Mouse (Mus musculus): ENCODE results near the gene Ano1. TPM values are rescaled to one million over a fixed set of nuclear protein-coding genes. Genes with fewer than 3 reads are reported as not detected.

Ano1 gene
- total and polyA plus RNA-seq, 2 experiments from 2014 or later = 5.8 to 8.3 TPM

DNA sequence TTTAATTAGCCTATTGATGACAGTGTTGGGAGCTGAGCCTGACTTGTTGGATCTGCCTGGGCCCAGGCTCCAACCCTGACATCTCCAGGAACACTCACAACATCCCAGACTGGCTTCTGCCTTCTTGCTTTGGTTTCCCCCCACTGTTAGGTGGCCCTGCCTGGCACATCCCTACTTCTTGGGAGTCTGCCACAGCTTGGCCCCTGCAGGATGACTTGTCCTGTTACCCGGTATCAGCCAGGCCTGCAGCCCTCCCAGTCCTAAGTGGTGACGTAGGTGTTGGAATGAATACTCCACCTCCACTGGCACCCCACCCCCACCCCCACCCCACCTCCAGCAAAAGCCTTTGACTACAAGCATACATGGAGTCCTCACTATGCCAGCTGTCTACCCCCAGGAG is 7.7 kb upstream of the Ano1 start:
- Histone ChIP-seq H3K27ac (0 out of 2 replicates have a peak overlapping the region, but pooled peaks have one; percentile 64), H3K27me3 (ENCODE audit: insufficient read depth, low read length) (no peaks in the 10 kb centered on the region), H3K4me2 (ENCODE audit: low read depth, low read length) (no peak overlapping the region), H3K4me3 (ENCODE audit: low read length) (no peak overlapping the region), H3K9ac (replicated peaks; ENCODE audit: low read length) (no peak overlapping the region), H3K9me3 (ENCODE audit: low read length) (no peaks in the 10 kb centered on the region), H3K36me3 (ENCODE audit: insufficient read depth, low read length) (no peaks in the 10 kb centered on the region), H3K4me1 (ENCODE audit: insufficient read depth, low read length) (no peaks in the 10 kb centered on the region)
- DNase-seq (ENCODE audit: low spot score) (no peak), ATAC-seq (peak; percentile 39; the same call in 1 of the 2 replicates)
- WGBS = 36% methylated on average over 2 of the region's 2 CpGs
- no peak for TF ChIP-seq CTCF (IDR thresholded peaks at IDR 0.05; ENCODE audit: low read depth)

DNA sequence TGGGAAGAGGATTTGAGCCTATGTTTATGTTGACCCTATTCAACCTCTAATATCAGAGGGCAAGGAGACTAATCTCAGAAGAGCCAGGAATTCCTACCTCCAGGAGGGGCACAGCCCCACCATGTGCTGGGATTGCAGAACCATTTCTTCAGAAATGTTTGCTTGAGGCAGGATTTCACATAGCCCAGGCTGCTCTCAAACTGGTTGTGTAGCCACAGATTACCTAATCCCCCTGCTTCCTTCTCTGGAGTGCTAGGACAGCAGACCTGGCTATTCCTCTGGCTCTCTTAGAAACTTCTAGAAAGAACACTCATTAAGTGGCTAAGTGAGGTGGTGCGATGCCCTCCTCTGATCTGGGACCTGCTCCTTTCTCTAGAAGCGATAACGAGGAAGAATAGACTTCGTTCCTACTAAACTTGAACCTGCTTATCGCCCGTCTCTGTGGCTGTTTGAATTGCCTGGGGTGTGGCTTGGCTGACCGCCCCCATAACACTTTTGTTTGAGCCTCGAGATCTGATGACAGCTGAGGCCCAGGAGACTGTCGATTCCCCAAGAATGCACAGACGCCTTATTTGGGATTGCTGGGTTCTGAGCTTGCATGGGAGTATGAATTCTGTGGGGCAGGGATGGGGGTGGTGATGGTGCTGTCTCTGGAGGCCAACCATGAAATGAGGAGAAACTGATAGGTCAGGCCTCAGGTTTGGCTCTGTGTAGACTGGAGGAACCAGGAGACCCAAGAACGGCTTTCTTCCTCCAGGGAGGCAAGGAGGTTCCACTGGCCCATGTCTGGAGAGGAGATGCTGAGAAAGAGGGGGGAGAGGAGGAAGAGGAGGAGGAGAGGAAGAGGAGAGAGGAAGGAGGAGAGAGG is 4.0 kb upstream of the Ano1 start:
- H3K4me1 ChIP-seq (ENCODE audit: insufficient read depth, low read length) = no peaks in the 10 kb centered on the region; the same call in 1 of the 2 replicates
- DNase-seq (ENCODE audit: low spot score) (no peak), ATAC-seq (no peak)
- H3K27ac ChIP-seq = no peak overlapping the region
- no peak overlapping the region for H3K9ac ChIP-seq (replicated peaks; ENCODE audit: low read length)
- no peaks in the 10 kb centered on the region; the same call in 1 of the 2 replicates for H3K27me3 ChIP-seq (ENCODE audit: insufficient read depth, low read length)
- no peak overlapping the region for H3K4me3 ChIP-seq (ENCODE audit: low read length)
- no peaks in the 10 kb centered on the region for H3K9me3 ChIP-seq (ENCODE audit: low read length)
- TF ChIP-seq CTCF (IDR thresholded peaks at IDR 0.05; ENCODE audit: low read depth) = no peak
- H3K36me3 ChIP-seq (ENCODE audit: insufficient read depth, low read length) = no peaks in the 10 kb centered on the region
- no peak overlapping the region for H3K4me2 ChIP-seq (ENCODE audit: low read depth, low read length)
- 72% methylated on average over 11 of the region's 11 CpGs for WGBS

GRCm38 (mm10) chr7:144754722-144755121 is 2.9 kb upstream of the Ano1 start:
- no peak overlapping the region for H3K9ac ChIP-seq (replicated peaks; ENCODE audit: low read length)
- H3K27me3 ChIP-seq (ENCODE audit: insufficient read depth, low read length) = no peaks in the 10 kb centered on the region; the same call in 1 of the 2 replicates
- H3K4me3 ChIP-seq (ENCODE audit: low read length) = no peak overlapping the region
- no peaks in the 10 kb centered on the region; the same call in 1 of the 2 replicates for H3K4me1 ChIP-seq (ENCODE audit: insufficient read depth, low read length)
- no peak overlapping the region for H3K4me2 ChIP-seq (ENCODE audit: low read depth, low read length)
- no peaks in the 10 kb centered on the region for H3K9me3 ChIP-seq (ENCODE audit: low read length)
- DNase-seq (ENCODE audit: low spot score) (no peak), ATAC-seq (no peak)
- no peak for TF ChIP-seq CTCF (IDR thresholded peaks at IDR 0.05; ENCODE audit: low read depth)
- 93% methylated on average over 2 of the region's 2 CpGs for WGBS
- no peak overlapping the region for H3K27ac ChIP-seq
- H3K36me3 ChIP-seq (ENCODE audit: insufficient read depth, low read length) = no peaks in the 10 kb centered on the region

DNA sequence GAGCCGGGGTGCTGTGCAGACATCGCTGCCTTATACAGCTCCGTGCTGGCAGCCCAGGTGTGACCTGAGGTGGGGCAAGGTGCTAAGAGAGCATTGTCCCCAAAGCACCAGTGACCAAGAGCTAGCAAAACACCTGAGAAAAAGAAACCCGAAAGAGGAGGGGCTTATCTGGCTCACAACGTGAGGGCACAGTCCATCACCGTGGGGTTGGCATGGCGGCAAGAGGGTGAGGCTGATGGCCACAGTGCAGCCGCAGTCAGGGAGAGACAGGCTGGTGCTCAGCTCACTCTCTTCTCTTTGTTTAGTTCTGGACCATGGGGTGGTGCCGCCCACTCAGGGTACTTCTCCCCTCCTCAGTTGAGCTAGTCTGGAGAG is 1.9 kb upstream of the Ano1 start:
- Histone ChIP-seq H3K4me2 (ENCODE audit: low read depth, low read length) (no peak overlapping the region), H3K9me3 (ENCODE audit: low read length) (no peaks in the 10 kb centered on the region), H3K27ac (no peak overlapping the region), H3K27me3 (ENCODE audit: insufficient read depth, low read length) (no peaks in the 10 kb centered on the region; the same call in 1 of the 2 replicates), H3K4me3 (ENCODE audit: low read length) (no peak overlapping the region), H3K36me3 (ENCODE audit: insufficient read depth, low read length) (no peaks in the 10 kb centered on the region), H3K4me1 (ENCODE audit: insufficient read depth, low read length) (no peaks in the 10 kb centered on the region; the same call in 1 of the 2 replicates), H3K9ac (replicated peaks; ENCODE audit: low read length) (no peak overlapping the region)
- DNase-seq (ENCODE audit: low spot score) (no peak), ATAC-seq (no peak; the same call in 1 of the 2 replicates)
- no peak for TF ChIP-seq CTCF (IDR thresholded peaks at IDR 0.05; ENCODE audit: low read depth)
- 83% methylated on average over 9 of the region's 9 CpGs for WGBS

DNA sequence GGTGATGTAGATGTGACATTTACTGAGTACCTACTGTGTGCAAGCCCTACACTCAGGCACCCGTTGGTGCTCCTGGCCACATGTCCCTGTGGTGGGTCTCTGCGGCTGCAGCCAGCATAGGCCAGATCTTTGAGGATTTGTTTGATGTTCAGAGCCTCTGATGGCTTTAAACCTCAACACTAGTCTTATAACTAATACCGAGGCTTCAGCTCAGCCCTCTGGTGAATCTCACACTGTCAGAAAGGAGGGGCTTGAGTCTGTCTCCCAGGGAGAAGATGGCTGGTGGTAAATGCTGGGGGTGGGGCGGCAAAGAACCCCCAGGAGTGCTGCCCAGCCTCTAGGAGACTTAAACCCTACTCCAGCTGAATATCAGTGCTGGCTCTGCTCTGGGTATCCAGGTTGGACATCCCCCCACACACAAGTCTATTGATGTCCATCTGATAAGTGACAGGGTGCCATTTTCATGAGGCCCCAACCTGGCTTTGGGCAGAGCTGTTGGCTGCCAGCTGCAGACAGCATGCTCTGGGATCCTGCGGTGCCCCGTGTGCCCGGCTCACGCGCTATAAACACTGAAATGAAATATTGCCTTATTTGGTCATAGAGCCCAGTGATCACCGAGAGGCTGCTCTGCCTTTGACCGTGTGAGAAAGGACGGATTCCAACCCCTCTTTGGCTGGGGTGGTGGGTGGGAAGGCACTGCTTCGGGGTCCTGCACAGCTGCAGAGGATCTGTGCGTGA is 1.3 kb upstream of the Ano1 start:
- Histone ChIP-seq H3K9me3 (ENCODE audit: low read length) (no peaks in the 10 kb centered on the region), H3K27me3 (ENCODE audit: insufficient read depth, low read length) (no peaks in the 10 kb centered on the region; the same call in 1 of the 2 replicates), H3K4me3 (ENCODE audit: low read length) (no peak overlapping the region), H3K4me1 (ENCODE audit: insufficient read depth, low read length) (no peaks in the 10 kb centered on the region; the same call in 1 of the 2 replicates), H3K36me3 (ENCODE audit: insufficient read depth, low read length) (no peaks in the 10 kb centered on the region), H3K4me2 (ENCODE audit: low read depth, low read length) (no peak overlapping the region), H3K27ac (no peak overlapping the region), H3K9ac (replicated peaks; ENCODE audit: low read length) (no peak overlapping the region)
- DNase-seq (ENCODE audit: low spot score) = no peak
- TF ChIP-seq CTCF (IDR thresholded peaks at IDR 0.05; ENCODE audit: low read depth) = no peak
- 67% methylated on average over 14 of the region's 14 CpGs for WGBS
- ATAC-seq = peak; percentile 58; the same call in 1 of the 2 replicates

DNA sequence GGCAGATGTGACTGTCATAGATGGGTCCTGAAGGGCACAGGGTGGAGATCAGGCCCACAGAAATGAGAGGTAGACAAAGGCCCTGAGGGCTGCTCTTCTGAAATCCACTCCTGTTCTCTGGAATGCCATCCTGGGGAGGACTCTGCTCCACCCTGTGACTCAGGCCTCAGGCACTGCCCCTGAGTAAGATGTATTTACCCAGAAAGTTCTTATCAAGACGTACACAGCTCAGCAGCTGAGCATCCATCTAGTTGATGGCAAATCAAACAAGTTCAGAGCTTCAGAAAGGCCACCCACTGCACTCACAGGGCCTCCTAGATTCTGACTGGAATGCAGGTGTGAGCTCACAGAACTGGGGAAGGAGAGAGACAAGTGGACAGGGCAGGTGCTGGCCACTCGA is 4.0 kb downstream of the Ano1 start:
- H3K4me1 ChIP-seq (ENCODE audit: insufficient read depth, low read length) = no peaks in the 10 kb centered on the region
- no peak overlapping the region for H3K27ac ChIP-seq
- H3K9ac ChIP-seq (replicated peaks; ENCODE audit: low read length) = no peak overlapping the region
- 58% methylated on average over 2 of the region's 2 CpGs for WGBS
- DNase-seq (ENCODE audit: low spot score) = no peak
- H3K36me3 ChIP-seq (ENCODE audit: insufficient read depth, low read length) = no peaks in the 10 kb centered on the region
- no peak overlapping the region for H3K4me2 ChIP-seq (ENCODE audit: low read depth, low read length)
- H3K27me3 ChIP-seq (ENCODE audit: insufficient read depth, low read length) = no peaks in the 10 kb centered on the region; the same call in 1 of the 2 replicates
- TF ChIP-seq CTCF (IDR thresholded peaks at IDR 0.05; ENCODE audit: low read depth) = no peak
- H3K9me3 ChIP-seq (ENCODE audit: low read length) = no peaks in the 10 kb centered on the region
- ATAC-seq = no peak
- no peak overlapping the region for H3K4me3 ChIP-seq (ENCODE audit: low read length)

Measured in hindbrain, postnatal 0 days (tissue).